Mouse (Mus musculus) G1E (cell line): ENCODE results near the gene Hypk.
"Not testable (repeated sequence)": the region's sequence is repeated elsewhere in the genome, so short reads cannot be mapped to it uniquely, and the experiment has no call there.

Experiments used
- CTCF ChIP-seq: IDR thresholded peaks from 2 replicates; pipeline ENCODE4 v1.5.1; 2012; ENCODE audit warnings: low read depth, low read length, inconsistent platforms, mixed read lengths
- TAL1 ChIP-seq: conservative IDR thresholded peaks from 2 replicates; pipeline ENCODE4 v1.6.1; 2012; ENCODE audit warnings: low read depth, low read length, inconsistent platforms, mixed read lengths

DNA sequence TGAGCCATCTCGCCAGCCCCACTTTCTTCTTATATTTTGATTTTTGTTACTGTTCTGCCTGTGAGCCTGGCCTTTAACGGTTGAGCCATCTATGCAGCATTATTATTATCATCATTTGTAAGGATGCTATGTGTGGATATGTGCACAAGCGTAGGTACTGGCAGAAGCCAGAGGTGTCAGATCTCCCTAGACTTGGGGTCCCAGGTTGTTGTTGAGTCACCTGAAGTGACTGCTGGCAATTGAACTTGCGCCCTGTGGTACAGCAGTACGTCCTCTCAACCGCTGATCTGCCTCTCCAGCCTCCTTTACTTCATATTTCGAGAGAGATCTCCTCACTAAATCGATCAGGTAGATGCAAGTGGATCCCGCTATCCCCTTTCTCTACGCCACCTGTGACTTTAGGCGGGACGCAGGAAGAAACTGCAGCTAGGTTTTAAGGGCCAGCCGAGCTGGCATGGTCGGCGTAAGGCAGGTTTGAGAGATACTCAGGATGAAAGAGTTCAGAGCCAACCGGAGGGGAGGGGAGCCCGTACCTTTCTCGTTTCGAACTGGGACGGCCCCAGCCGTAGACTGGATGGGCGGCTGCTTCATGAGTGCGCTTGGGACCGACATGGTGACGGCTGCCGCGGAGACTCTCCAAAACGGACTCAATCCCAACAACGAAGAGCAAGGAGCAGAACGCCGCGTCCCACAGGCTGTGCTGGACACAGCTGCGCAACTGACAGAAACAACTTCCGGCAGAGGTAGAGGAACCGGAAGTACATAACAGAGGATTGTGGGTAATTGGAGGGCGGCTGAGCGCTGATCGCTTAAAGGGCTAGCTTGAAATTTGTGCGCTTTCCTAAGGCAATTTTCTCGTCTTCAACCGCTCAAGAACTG, 20.4 kb downstream of the Hypk start, which contains the start of gene Mfap1b:
- not testable (repeated sequence) for TF ChIP-seq CTCF, TAL1
